Mouse (Mus musculus) lung, postnatal 0 days (tissue): ENCODE measurements around the gene Gria2.

Experiments
- CTCF ChIP-seq: IDR thresholded peaks from 2 replicates; pipeline ENCODE4 v1.5.1; 2016; ENCODE audit warnings: antibody characterized with exemption, mild to moderate bottlenecking
- EP300 ChIP-seq: IDR thresholded peaks from 2 replicates; pipeline ENCODE4 v1.6.1; 2016; ENCODE audit warnings: antibody characterized with exemption, mild to moderate bottlenecking, control low read depth

GRCm38 (mm10) chr3:80697523-80697922 is 105.1 kb downstream of the Gria2 start:
- TF ChIP-seq CTCF: no peak
- TF ChIP-seq EP300: no peak
